Mouse (Mus musculus) G1E (cell line): ENCODE results near the gene Ptprb.

Source experiments
- CTCF ChIP-seq: IDR thresholded peaks from 2 replicates; pipeline ENCODE4 v1.5.1; 2012; ENCODE audit warnings: low read depth, low read length, inconsistent platforms, mixed read lengths
- GATA1 ChIP-seq: IDR thresholded peaks from 2 replicates; pipeline ENCODE4 v1.6.1; 2012; ENCODE audit warnings: borderline replicate concordance, low read length, inconsistent platforms, mixed read lengths
- POLR2AphosphoS5 ChIP-seq: IDR thresholded peaks from 2 replicates; pipeline ENCODE4 v1.6.1; 2012; ENCODE audit warnings: low read depth, low read length, inconsistent platforms; ENCODE audit not compliant: insufficient replicate concordance
- TAL1 ChIP-seq: conservative IDR thresholded peaks from 2 replicates; pipeline ENCODE4 v1.6.1; 2012; ENCODE audit warnings: low read depth, low read length, inconsistent platforms, mixed read lengths

DNA sequence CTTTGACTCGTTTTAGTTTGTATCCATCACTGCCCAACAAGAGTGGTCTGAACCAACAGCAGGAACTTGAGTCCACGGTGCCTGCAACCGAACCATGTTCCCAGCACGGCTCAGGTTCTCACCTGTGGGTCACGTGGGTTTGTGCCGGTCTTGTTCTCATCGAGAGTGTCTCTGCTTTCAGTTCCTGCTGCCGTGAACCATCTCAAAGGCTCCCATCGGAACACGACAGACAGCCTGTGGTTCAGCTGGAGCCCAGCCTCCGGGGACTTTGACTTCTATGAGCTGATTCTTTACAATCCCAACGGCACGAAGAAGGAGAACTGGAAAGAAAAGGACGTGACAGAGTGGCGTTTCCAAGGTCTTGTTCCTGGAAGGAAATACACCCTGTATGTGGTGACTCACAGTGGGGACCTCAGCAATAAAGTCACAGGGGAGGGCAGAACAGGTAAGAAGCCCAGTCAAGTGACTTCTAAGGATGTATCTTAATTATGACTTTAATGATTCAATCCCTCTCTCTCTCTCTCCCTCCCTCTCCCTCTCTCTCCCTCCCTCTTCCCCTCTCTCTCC is 71.4 kb downstream of the Ptprb start:
- TF ChIP-seq GATA1 (no peak), CTCF (no peak), TAL1 (no peak), POLR2AphosphoS5 (no peak)
